Mouse (Mus musculus) midbrain, embryonic 14.5 days (tissue): ENCODE measurements around the gene Cmtm2b. TPM values are rescaled to one million over a fixed set of nuclear protein-coding genes. Genes with fewer than 3 reads are reported as not detected.
"Not testable (repeated sequence)": the region's sequence is repeated elsewhere in the genome, so short reads cannot be mapped to it uniquely, and the experiment has no call there.

Experiments used
- ATAC-seq: fragments of 200-750 bp; cut with Nextera tagmentation; 2 replicates; pipeline ENCODE4 v1.8.0; 2017; ENCODE audit warnings: moderate number of reproducible peaks, moderate library complexity; ENCODE audit not compliant: low FRiP score, low TSS enrichment
- DNase-seq: peaks from one replicate; pipeline ENCODE4 v3.0.0-alpha.2; 2015
- H3K27ac ChIP-seq: fragments of 300-500 bp; sonication (generic); replicated peaks from 2 replicates; pipeline ENCODE4 v1.5.1; 2014; ENCODE audit warnings: mild to moderate bottlenecking, low read depth, low read length, moderate library complexity
- H3K27me3 ChIP-seq: fragments of 300-500 bp; sonication (generic); 2 replicates; pipeline ENCODE4 v1.6.1; 2014; ENCODE audit warnings: low read length, control low read depth, mixed read lengths; ENCODE audit not compliant: control insufficient read depth, insufficient read depth
- H3K36me3 ChIP-seq: fragments of 300-500 bp; sonication (generic); 2 replicates; pipeline ENCODE4 v1.6.1; 2014; ENCODE audit warnings: low read length, control low read depth; ENCODE audit not compliant: control insufficient read depth, insufficient read depth
- H3K4me1 ChIP-seq: fragments of 300-500 bp; sonication (generic); 2 replicates; pipeline ENCODE4 v1.6.1; 2014; ENCODE audit warnings: mild to moderate bottlenecking, antibody characterized with exemption, low read length, control low read depth; ENCODE audit not compliant: control insufficient read depth, insufficient read depth
- H3K4me2 ChIP-seq: fragments of 300-500 bp; sonication (generic); 2 replicates; pipeline ENCODE4 v1.6.1; 2014; ENCODE audit warnings: mild to moderate bottlenecking, low read length, moderate library complexity
- H3K4me3 ChIP-seq: fragments of 300-500 bp; sonication (generic); replicated peaks from 2 replicates; pipeline ENCODE4 v1.5.1; 2014; ENCODE audit warnings: low read depth, low read length
- H3K9ac ChIP-seq: fragments of 300-500 bp; sonication (generic); replicated peaks from 2 replicates; pipeline ENCODE4 v1.6.1; 2014; ENCODE audit warnings: mild to moderate bottlenecking, low read length, moderate library complexity
- H3K9me3 ChIP-seq: fragments of 300-500 bp; sonication (generic); 2 replicates; pipeline ENCODE4 v1.6.1; 2016; ENCODE audit warnings: low read length, control low read depth, mixed read lengths; ENCODE audit not compliant: control insufficient read depth
- WGBS: fragments of 180-500 bp; shearing (Covaris S2); extraction: QIAGEN DNeasy Blood & Tissue Kit; methylation state at CpG from one replicate; pipeline ENCODE4 v1.1.7; 2014; 5-methylcytosine and 5-hydroxymethylcytosine counted together
- polyA plus RNA-seq: library from polyadenylated mRNA; unstranded; fragments of >200 nt; fragmentation: Nextera tagmentation; extraction: Ambion mirVana; gene quantifications from 2 replicates; pipeline ENCODE4 v1.2.1, GENCODE M21; 2014

Gene Cmtm2b
- not detected in 2 replicates for polyA plus RNA-seq

GRCm38 (mm10) chr8:104321930-104322329 lies at the start of gene Cmtm2b:
TSS of gene Cmtm2b (plus strand) at chr8:104322230.
- not testable (repeated sequence) for ATAC-seq, H3K4me3 ChIP-seq, DNase-seq, H3K27me3 ChIP-seq, H3K9me3 ChIP-seq, H3K4me1 ChIP-seq, H3K4me2 ChIP-seq, H3K9ac ChIP-seq, H3K27ac ChIP-seq, H3K36me3 ChIP-seq
- 92% methylated on average over 12 of the region's 12 CpGs for WGBS

- not testable (repeated sequence) for H3K27ac ChIP-seq, ATAC-seq
These were observed 28.9 kb upstream of the Cmtm2b start, which contains the start of gene Cmtm2a for GRCm38 (mm10) chr8:104293081-104293480. TSS of gene Cmtm2a (minus strand) at chr8:104293181.

GRCm38 (mm10) chr8:104294396-104294795 lies 27.6 kb upstream of the Cmtm2b start:
- no peak for DNase-seq
- ATAC-seq, result no peak
- Histone ChIP-seq H3K36me3 (no peaks in the 10 kb centered on the region), H3K4me2 (no peak overlapping the region), H3K27ac (no peak overlapping the region), H3K9ac (no peak overlapping the region), H3K4me1 (no peaks in the 10 kb centered on the region), H3K9me3 (no peaks in the 10 kb centered on the region), H3K4me3 (no peak overlapping the region), H3K27me3 (no peaks in the 10 kb centered on the region)
- WGBS, result 91% methylated on average over 1 of the region's 1 CpGs

More at GRCm38 (mm10) chr8:104293081-104293480, 28.9 kb upstream of the Cmtm2b start, which contains the start of gene Cmtm2a:
- not testable (repeated sequence) for H3K9me3 ChIP-seq, H3K36me3 ChIP-seq, DNase-seq, H3K4me3 ChIP-seq, H3K27me3 ChIP-seq, H3K9ac ChIP-seq, H3K4me1 ChIP-seq, H3K4me2 ChIP-seq
- 93% methylated on average over 12 of the region's 12 CpGs for WGBS

- not testable (repeated sequence) for H3K4me1 ChIP-seq, H3K4me3 ChIP-seq, H3K27ac ChIP-seq, H3K27me3 ChIP-seq, H3K36me3 ChIP-seq, H3K9ac ChIP-seq, H3K4me2 ChIP-seq, ATAC-seq, H3K9me3 ChIP-seq
- 4% methylated on average over 3 of the region's 3 CpGs for WGBS
- DNase-seq, result peak; percentile 59
These were observed 20.5 kb upstream of the Cmtm2b start for GRCm38 (mm10) chr8:104301577-104301976.

GRCm38 (mm10) chr8:104302536-104302935 lies 19.5 kb upstream of the Cmtm2b start:
- not testable (repeated sequence) for H3K27ac ChIP-seq, H3K9ac ChIP-seq, H3K4me1 ChIP-seq, H3K4me2 ChIP-seq, H3K36me3 ChIP-seq, ATAC-seq, H3K27me3 ChIP-seq, DNase-seq, H3K9me3 ChIP-seq, H3K4me3 ChIP-seq
- WGBS, result 89% methylated on average over 4 of the region's 4 CpGs

GRCm38 (mm10) chr8:104304962-104305361 lies 17.1 kb upstream of the Cmtm2b start:
- Histone ChIP-seq H3K27me3 (no peaks in the 10 kb centered on the region), H3K27ac (no peak overlapping the region), H3K9me3 (no peaks in the 10 kb centered on the region), H3K36me3 (no peaks in the 10 kb centered on the region), H3K4me3 (no peak overlapping the region), H3K9ac (no peak overlapping the region), H3K4me1 (peaks cover 7% of the 10 kb centered on the region; the same call in 1 of the 2 replicates), H3K4me2 (no peak overlapping the region)
- ATAC-seq (no peak), DNase-seq (no peak)
- WGBS, result 88% methylated on average over 11 of the region's 11 CpGs

- 68% methylated on average over 6 of the region's 6 CpGs for WGBS
- not testable (repeated sequence) for H3K4me2 ChIP-seq, H3K9me3 ChIP-seq, H3K27ac ChIP-seq, DNase-seq, H3K36me3 ChIP-seq, ATAC-seq, H3K27me3 ChIP-seq, H3K4me1 ChIP-seq, H3K9ac ChIP-seq, H3K4me3 ChIP-seq
These were observed 13.7 kb upstream of the Cmtm2b start for GRCm38 (mm10) chr8:104308341-104308740.

- WGBS, result 93% methylated on average over 36 of the region's 36 CpGs
These were observed 12.4 kb upstream of the Cmtm2b start, which contains the start of the genes Gm45711 and Cmtm1 for GRCm38 (mm10) chr8:104309441-104310155. TSS of gene Gm45711 (minus strand) at chr8:104310081. TSS of gene Cmtm1 (minus strand) at chr8:104310145.

GRCm38 (mm10) chr8:104312023-104312422 lies 10.0 kb upstream of the Cmtm2b start:
- not testable (repeated sequence) for H3K4me2 ChIP-seq, H3K36me3 ChIP-seq, H3K9me3 ChIP-seq, DNase-seq, H3K4me1 ChIP-seq, H3K9ac ChIP-seq, H3K4me3 ChIP-seq, H3K27ac ChIP-seq, ATAC-seq, H3K27me3 ChIP-seq
- 90% methylated on average over 3 of the region's 3 CpGs for WGBS

More at GRCm38 (mm10) chr8:104309441-104310155, 12.4 kb upstream of the Cmtm2b start, which contains the start of the genes Gm45711 and Cmtm1:
- not testable (repeated sequence) for H3K9me3 ChIP-seq, H3K4me3 ChIP-seq, DNase-seq, H3K36me3 ChIP-seq, H3K9ac ChIP-seq, H3K27me3 ChIP-seq, H3K4me1 ChIP-seq, H3K4me2 ChIP-seq, ATAC-seq, H3K27ac ChIP-seq
